Mouse (Mus musculus) spleen, adult 2 months (tissue): ENCODE measurements around the gene Atp10a.

Source experiments
- CTCF ChIP-seq: fragments of 200-500 bp; IDR thresholded peaks from 2 replicates; pipeline ENCODE4 v1.5.1; 2011; ENCODE audit warnings: mild to moderate bottlenecking, inconsistent platforms; ENCODE audit not compliant: insufficient read depth, insufficient read length, insufficient replicate concordance; ENCODE audit errors: extremely low read depth
- POLR2A ChIP-seq: fragments of 200-500 bp; IDR thresholded peaks from 2 replicates; pipeline ENCODE4 v1.6.1; 2011; ENCODE audit warnings: low read depth, low read length, inconsistent platforms

- TF ChIP-seq CTCF = no peak
- TF ChIP-seq POLR2A = no peak
Observed at GRCm38 (mm10) chr7:58677111-58677805, 21.3 kb downstream of the Atp10a start.
